Mouse (Mus musculus) layer of hippocampus, adult 2 months (tissue): ENCODE data around the gene Aqp2. TPM values are rescaled to one million over a fixed set of nuclear protein-coding genes. Genes with fewer than 3 reads are reported as not detected.

Source experiments
- DNase-seq, 2 experiments: peaks; one replicate each; pipeline ENCODE4 v3.0.0; 2022; ENCODE audit warnings: low spot score in 2 of 2
- H3K27ac ChIP-seq: fragments of 200-600 bp; 2 replicates; pipeline ENCODE4 v1.8.1; 2022
- H3K4me3 ChIP-seq: fragments of 200-600 bp; 2 replicates; pipeline ENCODE4 v1.8.1; 2022; ENCODE audit warnings: mild to moderate bottlenecking
- CTCF ChIP-seq: fragments of 200-600 bp; conservative IDR thresholded peaks from 2 replicates; pipeline ENCODE4 v1.8.1; 2022; ENCODE audit warnings: antibody characterized with exemption, mild to moderate bottlenecking, moderate library complexity
- long read RNA-seq, 2 experiments: library from polyadenylated mRNA; stranded (forward); transcript quantifications; one replicate each; pipeline ENCODE4 v2.0.0; 2021; ENCODE audit warnings: borderline mapping rate in 2 of 2
- total RNA-seq, 2 experiments: library from RNA; stranded (reverse); gene quantifications; 2 replicates each; pipeline ENCODE4 v1.2.3; 2021

The Aqp2 gene
- not detected for total RNA-seq
- long read RNA-seq, experiment 1: 0 reads
- long read RNA-seq, experiment 2: 0 reads

DNA sequence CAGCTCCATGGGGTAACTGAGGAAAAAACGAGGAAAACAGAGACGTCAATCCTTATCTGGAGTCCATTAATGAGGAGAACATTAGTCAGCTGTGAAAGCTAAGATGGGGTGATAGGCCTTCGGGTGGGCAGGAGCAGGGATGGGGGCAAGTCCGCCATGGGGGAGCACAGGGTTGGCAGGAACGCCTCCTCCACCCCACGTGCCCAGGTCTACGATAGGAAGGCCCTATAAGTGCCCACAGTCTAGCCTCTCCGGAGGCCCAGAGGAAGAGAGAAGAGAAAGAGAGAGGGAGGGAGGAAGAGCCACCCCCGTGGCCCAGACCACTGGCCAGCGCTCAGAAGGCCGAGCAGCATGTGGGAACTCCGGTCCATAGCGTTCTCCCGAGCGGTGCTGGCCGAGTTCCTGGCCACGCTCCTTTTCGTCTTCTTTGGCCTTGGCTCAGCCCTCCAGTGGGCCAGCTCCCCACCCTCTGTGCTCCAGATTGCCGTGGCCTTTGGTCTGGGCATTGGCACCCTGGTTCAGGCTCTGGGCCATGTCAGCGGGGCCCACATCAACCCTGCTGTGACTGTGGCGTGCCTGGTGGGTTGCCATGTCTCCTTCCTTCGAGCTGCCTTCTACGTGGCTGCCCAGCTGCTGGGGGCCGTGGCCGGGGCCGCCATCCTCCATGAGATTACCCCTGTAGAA, at the start of gene Aqp2:
Gene Aqp2, plus strand, starts transcription at position 254 of the 684 bp plus-strand sequence.
- no peak for TF ChIP-seq CTCF
- DNase-seq: no peak
- Histone ChIP-seq H3K4me3 (no peak within 1 kb of the TSS), H3K27ac (no peak within 1 kb of the TSS)

DNA sequence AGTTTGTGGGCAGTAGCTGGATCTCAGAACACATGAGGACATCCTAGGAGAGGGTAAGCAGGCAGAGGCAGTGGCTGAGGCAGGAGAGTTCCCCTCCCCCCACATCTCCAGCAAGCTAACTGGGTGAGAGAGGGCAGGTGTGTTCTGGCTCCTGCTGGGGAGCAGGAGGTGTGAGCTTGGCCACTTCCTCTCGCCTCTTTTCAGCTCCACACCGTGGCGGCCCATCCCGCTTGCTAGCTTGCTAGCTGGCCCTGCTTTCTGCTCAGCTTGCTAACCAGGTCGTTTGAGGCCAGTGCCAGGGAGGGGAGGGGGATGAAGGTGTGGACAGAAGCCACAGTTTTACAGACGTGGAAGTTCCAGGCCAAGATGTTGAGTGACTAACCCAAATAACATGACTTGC, 47.7 kb upstream of the Aqp2 start:
- no peak overlapping the region for H3K27ac ChIP-seq
- H3K4me3 ChIP-seq: no peak overlapping the region
- no peak for DNase-seq
- no peak for TF ChIP-seq CTCF

DNA sequence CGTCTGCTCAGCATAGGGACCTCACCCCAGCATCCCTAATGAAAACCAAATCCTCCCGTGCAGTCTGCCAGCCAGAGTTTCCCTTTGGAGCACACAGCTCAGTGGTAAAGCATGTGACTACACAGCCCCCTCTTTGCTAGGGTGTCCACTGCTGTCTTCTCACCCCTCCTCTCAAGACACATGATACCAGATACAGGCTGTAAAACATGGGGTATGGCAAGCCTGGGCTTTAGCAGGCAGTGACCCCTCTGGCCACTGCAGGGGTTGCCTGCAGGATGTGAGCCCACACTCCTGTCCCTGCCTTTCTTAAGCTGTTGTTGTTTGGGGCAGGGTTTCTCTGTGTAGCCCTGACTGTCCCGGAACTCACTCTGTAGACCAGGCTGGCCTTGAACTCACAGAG, 46.8 kb upstream of the Aqp2 start:
- H3K27ac ChIP-seq: no peak overlapping the region
- TF ChIP-seq CTCF: no peak
- no peak overlapping the region for H3K4me3 ChIP-seq
- no peak for DNase-seq

DNA sequence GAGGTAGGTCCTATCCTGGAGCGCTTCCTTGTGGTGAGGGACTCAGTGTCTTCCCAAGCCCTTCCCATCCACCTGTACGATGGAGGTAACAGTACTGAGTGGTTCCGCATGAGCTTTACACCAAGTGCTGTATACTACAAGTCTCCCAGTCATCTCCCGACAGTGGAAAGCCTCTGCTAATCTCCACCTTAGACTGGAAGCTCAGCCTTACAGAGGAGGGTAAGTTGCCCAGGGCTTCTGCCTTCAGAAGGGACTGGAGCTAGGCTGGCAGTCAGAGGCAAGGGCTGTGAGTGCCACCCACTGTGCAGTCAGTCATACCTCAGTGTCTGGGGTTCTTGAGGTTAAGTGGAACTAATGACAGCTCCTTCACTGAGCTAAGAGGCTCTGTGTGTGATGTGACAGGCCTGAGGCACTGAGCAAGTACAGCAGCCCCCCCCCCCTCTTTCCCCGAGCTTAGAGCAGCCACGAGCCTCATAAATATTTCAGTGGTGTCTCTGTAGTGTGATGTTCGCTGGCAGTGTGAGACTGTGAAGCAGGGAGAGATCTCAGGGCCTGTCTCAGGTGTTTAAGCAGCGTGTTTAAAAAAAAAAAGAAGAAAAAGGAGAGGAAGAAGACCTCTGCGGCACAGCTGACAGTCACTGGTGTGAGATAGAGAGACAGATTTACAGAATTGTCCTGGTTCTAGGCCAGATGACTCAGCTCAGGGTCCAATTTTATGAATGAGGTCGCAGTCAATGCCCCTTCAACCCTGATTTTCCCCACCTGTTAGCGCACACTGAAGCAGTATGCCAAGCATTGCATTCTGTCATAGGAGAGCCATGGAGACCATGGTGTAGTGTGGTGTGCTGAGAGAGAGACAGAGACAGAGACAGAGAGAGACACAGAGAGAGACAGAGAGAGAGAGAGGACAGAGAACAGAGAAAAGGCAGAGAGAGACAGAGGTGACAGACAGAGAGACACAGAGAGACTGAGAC, 41.7 kb upstream of the Aqp2 start:
- H3K27ac ChIP-seq: no peak overlapping the region
- DNase-seq: no peak
- no peak for TF ChIP-seq CTCF
- H3K4me3 ChIP-seq: no peak overlapping the region

DNA sequence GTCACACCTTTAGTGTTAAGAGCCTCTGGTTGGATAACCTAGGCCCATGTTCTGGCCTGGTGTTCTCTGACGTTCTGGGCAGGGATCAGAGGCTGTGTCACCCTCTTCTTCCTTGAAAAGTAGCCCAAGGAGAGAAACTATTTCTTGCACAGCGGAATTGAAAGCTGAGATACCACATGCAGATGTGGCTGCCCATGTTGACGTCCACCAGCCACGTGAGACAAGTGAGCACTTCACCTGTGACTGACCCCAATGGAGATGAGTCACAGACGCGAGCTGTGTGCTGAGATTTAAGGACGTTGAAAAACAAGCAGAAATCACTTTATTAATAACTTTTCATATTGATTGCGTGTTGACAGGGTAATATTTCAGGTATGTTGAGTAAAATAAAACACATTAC, 39.0 kb upstream of the Aqp2 start:
- TF ChIP-seq CTCF: no peak
- DNase-seq: no peak
- Histone ChIP-seq H3K4me3 (no peak overlapping the region), H3K27ac (no peak overlapping the region)

DNA sequence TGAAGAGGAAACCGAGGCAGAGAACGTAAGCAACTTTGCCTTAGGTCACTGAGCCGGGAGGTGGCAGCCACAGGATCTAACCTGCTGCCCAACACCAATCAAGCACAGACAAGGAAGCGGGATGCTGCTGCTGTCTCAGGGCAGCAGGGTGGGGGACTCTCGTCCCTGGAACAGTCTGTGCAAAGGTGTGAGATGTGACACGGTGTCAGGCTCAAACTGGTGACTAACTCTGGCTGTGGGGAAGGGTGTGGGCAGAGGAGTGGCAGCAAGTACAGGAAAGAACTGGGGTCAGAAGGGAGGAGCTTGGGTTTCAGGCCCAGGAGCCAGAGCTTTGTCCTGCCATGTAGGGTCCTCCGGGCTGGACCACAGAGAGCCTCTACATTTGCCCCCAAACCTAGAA, 34.8 kb upstream of the Aqp2 start:
- H3K27ac ChIP-seq: no peak overlapping the region
- DNase-seq: no peak
- TF ChIP-seq CTCF: no peak
- H3K4me3 ChIP-seq: no peak overlapping the region

DNA sequence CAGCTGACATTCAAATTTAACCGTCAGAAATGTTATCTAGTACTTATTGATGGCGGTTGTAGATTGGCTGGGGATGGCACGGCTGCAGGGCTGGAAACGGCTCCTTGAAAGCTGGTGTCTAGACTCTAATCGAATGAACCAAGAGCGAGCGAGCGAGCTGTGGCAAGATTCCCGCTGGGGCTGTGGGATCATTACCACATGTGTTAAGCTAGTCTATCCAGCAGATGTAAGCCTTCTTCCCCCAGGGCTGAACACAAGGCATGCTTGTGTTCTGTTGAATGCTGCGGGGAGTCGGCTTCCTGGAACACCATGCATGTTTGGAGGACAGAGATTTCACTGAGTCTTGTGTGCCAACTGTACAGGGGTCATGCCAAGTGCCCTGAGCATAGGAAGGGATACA, 32.3 kb upstream of the Aqp2 start:
- TF ChIP-seq CTCF: no peak
- DNase-seq: no peak
- Histone ChIP-seq H3K4me3 (no peak overlapping the region), H3K27ac (no peak overlapping the region)

DNA sequence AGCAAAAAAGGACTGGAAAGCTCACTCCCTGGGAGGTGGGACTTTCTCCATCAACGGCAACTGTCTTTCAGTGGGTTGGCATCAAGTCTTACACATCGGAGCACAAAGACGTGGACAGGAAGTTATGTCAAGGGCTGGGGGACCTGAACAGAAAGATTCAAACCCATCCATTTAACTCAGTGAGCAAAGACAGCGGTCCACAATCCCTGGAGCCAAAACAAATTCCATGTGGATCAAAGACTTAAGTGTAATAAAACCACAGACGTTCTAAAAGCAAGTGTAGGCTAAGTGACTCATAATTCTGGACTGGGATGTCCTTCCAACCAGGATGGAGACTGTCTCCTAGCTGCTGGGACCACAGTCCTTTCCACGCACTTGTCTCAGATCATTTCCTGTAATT, 31.1 kb upstream of the Aqp2 start:
- H3K4me3 ChIP-seq: no peak overlapping the region
- TF ChIP-seq CTCF: no peak
- H3K27ac ChIP-seq: no peak overlapping the region
- no peak for DNase-seq

DNA sequence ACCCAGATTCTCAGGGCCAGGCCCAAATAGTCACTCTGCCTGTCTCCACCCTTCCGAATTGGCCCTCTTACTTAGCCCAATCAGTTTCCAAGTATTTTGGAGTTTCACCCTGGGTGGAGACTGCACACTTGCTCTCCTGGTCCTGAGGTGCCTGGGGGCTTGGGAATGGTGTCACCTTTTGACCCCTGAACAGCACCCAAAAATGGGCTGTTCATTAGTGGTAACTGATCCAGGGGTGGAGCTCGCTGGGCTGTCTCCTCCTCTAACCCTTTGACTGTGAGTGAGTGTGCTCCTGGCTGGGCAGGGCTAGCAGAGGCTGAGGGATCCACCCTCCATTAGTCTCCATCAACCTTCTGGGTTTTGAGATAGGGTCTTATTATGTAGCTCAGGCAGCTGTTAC, 29.0 kb upstream of the Aqp2 start:
- TF ChIP-seq CTCF: no peak
- no peak for DNase-seq
- Histone ChIP-seq H3K4me3 (no peak overlapping the region), H3K27ac (no peak overlapping the region)

DNA sequence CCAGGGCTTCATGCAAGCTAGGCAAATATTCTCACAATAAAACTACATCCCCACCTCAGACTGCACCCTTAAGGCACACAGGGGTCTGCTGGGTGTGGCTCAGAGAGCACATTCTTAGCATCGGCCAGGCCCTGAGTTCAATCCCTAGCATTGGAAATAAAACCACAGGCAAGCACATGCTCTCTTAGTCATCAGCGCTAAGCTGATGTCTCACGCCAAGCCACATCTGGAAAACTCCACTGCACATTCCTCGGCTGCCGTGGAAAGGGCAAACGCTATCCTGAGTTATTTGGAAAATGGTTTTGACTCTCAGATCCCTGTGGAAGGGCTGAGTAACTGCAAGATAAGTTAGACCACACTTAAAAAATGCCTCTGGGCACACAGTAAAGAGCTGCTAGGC, 25.1 kb upstream of the Aqp2 start:
- no peak for DNase-seq
- no peak overlapping the region for H3K4me3 ChIP-seq
- no peak for TF ChIP-seq CTCF
- no peak overlapping the region for H3K27ac ChIP-seq

DNA sequence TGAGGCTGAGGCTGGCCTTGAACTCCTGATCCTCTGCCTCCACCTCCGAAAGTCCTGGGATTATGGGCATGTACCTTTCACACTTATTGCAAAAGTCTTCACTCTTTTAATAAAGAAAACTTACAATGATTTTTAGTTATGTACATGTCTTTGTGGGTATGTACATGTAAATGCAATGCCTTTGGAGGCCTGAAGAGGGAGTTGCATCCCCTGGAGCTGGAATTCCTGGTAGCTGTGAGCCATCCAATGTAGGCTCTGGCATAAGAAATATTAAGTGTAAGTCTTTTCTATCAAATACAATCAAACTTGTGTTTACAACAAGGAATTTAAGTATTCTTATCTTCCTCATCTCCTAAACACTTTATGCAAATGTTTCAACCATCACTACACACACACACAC, 19.9 kb upstream of the Aqp2 start:
- TF ChIP-seq CTCF: peak; percentile 32; the same call in 1 of the 2 replicates

DNA sequence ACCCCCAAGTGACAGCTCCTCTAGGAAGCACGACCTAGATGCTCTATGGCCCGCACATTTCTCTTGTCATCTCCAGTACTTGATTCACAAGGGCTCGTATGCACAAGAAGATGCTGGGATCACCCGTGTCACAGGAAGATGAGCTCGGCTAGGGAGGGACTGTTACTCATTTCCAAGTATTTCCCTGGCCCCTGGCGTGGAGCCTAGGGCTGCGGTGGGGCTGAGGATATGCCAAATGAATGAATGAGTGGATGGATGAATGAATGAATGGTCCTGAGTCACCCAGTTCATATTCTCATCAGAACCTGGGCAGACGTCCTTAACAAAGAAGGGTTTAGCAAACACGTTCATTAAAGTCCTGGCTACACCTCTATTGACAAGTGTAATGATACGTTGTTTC, 18.6 kb upstream of the Aqp2 start:
- TF ChIP-seq CTCF: no peak
- DNase-seq: no peak
- no peak overlapping the region for H3K4me3 ChIP-seq
- H3K27ac ChIP-seq: no peak overlapping the region

More for the DNA sequence above, 19.9 kb upstream of the Aqp2 start:
- H3K4me3 ChIP-seq: no peak overlapping the region
- H3K27ac ChIP-seq: no peak overlapping the region
- no peak for DNase-seq

DNA sequence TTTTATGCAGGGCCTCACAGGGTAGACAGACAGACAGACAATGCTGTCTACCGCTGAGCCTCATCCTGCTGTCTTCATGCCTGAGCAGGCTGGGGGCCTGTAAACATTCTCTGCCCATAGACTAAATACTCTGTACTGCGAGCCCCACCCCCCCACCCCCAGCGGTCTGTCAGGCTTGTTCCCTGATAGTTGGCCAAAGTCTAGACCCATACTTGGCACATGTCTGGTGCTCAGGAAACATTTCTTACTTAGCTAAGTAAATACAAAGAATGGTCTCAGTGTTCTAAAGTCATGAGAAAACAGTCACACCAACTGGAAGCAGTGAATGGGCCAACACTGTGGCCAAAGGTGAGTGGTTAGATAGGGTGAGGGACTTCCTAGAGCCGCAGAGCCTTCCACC, 11.5 kb upstream of the Aqp2 start:
- DNase-seq: no peak
- no peak overlapping the region for H3K27ac ChIP-seq
- no peak for TF ChIP-seq CTCF
- no peak overlapping the region for H3K4me3 ChIP-seq
